Mouse (Mus musculus) ZHBTc4 (cell line): ENCODE data around the gene Mov10.
"Not testable (repeated sequence)": the region's sequence is repeated elsewhere in the genome, so short reads cannot be mapped to it uniquely, and the experiment has no call there.

Experiments used
- DNase-seq: peaks from one replicate; pipeline ENCODE4 v3.0.0-alpha.2; 2011; ENCODE audit warnings: low read depth, low spot score

Gene Mov10

DNA sequence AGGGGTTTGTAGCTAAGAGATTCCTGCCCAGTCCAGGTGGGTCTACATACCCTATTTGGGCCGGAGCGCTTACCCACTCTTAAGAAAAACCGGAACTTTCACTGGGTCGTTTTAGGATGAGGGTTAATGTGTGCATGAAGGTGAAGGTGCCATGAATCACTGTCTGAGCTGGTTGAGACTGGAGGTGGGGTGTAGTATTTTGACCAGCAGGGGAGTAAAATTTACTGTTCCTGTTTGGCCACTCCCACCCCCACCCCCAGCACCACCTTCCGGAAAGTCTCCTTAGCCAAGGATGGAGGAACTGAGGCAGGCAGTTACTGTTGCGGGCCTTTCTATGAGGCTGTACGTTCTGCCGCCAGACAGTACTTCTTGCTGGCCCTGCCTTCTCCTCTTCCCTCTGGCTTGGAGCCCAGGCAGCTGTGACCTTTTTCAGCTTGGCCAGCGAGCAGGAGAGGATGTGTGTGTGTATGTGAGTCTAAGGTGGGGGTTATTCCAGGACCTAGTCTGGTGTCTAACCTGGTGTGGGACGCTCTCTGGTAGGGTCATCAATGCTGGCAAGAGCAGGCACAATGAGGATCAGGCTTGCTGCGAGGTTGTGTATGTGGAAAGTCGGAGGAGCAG is 36.2 kb downstream of the Mov10 start:
- peak; percentile 78 for DNase-seq

- DNase-seq: peak; percentile 40
Observed at GRCm38 (mm10) chr3:104781471-104781903, 36.9 kb downstream of the Mov10 start, which contains the start of gene Fam19a3. Fam19a3 (minus strand) TSS chr3:104781840.

GRCm38 (mm10) chr3:104780561-104781420 is 37.6 kb downstream of the Mov10 start, which contains the start of gene Ppm1j:
Ppm1j (plus strand) TSS chr3:104781056.
- DNase-seq: peak; percentile 96

GRCm38 (mm10) chr3:104779949-104780348 is 38.4 kb downstream of the Mov10 start:
- DNase-seq: peak; percentile 80

DNA sequence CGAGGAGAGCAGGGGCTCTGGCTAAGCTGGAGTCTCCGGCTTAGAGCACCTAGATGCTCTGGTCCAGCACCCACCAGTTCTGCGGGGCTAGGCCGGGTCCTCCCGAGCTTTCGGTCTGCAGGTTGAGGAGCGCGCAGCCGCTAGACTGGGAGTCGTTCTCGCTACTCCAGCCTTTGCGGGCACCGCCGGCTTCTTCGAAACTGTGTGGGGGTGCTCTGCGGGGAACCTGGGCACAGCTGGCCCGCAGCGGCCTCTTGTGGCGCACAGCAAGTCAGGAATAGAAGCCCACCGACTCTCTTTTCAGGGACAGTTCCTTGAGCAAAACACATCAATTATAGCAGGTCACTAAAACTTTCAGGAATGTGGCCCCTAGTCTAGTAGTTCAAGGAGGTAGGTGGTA is 41.0 kb downstream of the Mov10 start:
- peak; percentile 50 for DNase-seq

GRCm38 (mm10) chr3:104773301-104773700 is 45.1 kb downstream of the Mov10 start:
- no peak for DNase-seq

GRCm38 (mm10) chr3:104771460-104771859 is 46.9 kb downstream of the Mov10 start:
- no peak for DNase-seq

DNA sequence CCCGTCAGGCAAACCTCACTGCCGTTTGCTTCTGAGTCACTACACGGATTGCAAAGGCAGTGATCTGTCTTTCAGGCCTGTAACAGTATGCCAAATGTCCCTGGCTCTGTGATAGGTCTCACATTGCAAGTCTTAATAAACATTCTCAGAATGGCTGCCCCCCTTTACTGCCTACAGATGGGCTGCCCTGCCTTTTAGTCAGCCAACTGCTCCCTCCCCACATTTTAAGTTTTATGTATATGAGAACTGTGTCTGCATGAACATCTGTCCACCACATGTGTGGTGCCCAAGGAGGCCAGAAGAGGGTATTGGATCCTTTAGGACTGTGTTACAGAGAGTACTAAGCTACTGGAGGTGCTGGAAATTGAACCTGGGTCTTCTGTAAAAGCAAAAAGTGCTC is 47.4 kb downstream of the Mov10 start:
- no peak for DNase-seq

DNA sequence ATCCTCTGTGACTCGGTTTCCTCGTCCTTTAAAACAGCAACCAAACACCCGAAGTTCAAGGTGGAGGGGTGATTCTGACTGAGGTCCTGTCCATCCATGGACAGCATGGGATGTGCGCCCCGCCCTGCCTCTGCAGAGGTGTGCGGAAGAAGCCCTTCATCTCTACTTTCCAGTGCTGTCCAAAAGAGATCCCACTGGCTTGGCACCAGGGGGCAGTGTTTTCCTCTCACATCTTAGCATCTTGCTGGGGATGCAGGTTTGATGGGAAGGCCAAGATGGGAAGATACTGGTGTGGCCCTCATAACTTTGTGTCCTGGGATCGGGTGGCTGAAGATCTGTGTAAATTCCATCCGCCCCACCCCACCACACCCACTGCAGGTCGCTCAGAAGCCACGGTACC is 48.3 kb downstream of the Mov10 start:
- DNase-seq: peak; percentile 82

- DNase-seq: no peak
Observed at GRCm38 (mm10) chr3:104769135-104769534, 49.2 kb downstream of the Mov10 start.

- DNase-seq: no peak
Observed at GRCm38 (mm10) chr3:104767716-104768115, 50.6 kb downstream of the Mov10 start.

DNA sequence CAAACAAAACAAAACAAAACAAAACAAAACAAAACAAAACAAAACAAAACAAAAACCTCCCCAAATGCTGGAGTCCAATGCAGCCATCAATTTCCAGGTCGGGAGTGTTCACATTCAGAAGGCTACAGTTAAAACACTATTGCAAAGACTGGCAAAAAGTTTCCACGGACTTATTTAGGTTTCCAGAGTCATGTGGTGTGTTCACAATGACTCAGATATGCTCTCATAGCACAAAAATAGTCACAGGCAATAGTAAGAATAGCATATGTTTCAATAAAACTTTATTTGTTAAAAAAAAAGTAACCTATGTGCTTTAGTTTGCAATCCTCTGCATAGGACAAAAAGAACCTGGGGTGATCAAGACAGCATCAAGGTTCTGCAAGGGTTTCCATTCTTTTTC is 51.2 kb downstream of the Mov10 start:
- DNase-seq: no peak

DNA sequence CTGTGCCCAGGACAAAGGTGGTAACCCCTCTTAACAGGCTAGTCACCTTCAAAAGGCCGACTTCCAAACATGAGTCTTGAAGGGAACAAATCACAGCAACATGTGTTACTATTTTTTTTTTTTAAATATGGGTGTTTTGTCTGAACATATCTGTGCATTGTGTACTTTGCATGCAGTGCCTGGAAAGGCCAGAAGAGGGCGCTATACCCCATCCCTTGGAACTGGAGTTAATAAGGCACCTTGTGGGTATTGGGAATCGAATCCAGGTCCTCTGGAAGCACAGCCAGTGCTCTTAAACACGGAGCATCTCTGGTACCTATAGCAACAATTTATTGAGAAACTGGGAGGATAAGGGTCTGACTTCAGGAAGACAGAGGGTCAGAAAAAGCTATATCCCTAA is 53.3 kb downstream of the Mov10 start:
- DNase-seq: peak; percentile 77

GRCm38 (mm10) chr3:104762103-104762863 is 56.1 kb downstream of the Mov10 start:
- DNase-seq: not testable (repeated sequence)

DNA sequence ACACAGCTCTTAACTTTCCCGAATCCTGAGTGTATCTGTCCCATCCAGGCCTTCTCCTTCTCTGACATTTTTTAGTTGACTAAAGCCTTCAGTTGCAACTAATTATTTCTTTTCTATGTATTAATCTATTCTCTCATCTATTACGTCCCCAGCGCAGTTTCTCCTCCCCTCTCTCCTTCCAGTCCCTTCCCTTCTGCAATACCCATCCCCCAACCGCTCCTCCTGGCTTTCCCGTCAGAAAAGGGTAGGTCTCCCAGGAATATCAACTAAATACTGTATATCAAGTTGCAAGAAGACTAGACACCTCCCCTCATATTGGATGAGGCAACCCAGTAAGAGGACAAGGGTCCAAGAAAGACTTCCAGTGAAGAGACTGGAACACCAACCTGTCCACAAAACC is 59.5 kb downstream of the Mov10 start:
- no peak for DNase-seq

DNA sequence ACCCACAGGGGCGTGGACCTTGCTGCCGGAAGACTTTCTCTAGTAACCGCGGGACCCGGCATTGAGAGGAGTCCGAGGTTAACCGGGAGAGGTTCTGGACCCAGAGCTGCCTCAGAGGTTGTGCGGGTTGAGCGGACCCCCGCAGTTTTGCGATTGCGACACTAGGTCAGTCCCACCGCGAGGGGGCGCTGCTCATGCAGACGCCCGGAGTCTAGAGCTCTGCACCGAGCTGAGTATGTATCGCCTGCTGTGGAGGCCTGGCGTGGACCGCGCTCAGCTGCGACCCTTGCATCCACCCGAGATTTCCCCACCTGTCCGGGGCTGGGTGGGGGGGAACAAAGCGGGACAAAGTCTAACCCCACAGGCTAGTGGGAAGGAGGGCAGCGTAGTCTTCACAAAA is 60.0 kb downstream of the Mov10 start:
- peak; percentile 92 for DNase-seq

DNA sequence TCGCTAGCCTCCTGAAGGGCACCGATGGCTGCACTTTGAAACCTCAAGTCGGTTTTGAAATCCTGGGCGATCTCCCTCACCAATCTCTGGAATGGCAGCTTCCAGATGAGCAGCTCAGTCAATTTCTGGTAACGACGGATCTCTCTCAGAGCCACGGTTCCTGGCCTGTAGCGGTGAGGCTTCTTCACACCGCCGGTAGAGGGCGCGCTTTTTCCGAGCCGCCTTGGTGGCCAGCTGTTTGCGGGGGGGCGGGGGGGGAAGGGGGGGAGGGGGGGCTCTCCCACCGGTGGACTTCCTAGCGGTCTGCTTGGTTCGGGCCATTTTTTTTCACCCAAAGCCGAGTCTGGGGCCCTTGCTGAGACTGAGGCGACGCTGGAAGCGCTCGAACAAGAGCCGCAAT is 65.5 kb downstream of the Mov10 start:
- DNase-seq: peak; percentile 46
